Comparison of ENCODE assay signal across 10 mouse cellular contexts in the genomic region with DNA sequence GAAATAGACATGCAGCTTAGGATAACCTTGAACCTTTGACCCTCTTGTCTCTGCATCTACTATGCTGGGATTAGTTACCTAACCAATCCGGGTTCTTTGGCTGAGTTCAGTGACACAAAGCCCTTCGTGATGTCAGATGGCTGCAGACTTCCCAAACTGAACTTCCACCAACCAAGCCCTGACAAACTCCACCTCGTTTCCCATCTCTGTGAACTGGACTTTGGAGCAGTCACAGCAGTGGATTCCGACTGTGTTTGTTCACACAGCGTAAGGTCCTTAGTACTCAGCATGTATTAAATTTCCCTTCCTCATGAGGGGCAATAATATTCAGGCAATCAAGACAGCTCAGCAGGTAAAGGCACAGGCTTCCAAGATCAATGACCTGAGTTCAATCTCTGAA.
"Had no signal": no experiment of that assay in that cellular context is flagged by ENCODE, and none has a peak within 500 bp of the region (broad histone marks: within the 10 kb centered on the region; RNA-seq: fewer than 3 reads in every experiment).

No protein-coding gene starts in this region.

- H3K27ac ChIP-seq: hindbrain, embryonic 14.5 days; limb, embryonic 13.5 days; liver, embryonic 14.5 days; lung, embryonic 15.5 days; midbrain, embryonic 13.5 days; stomach, postnatal 0 days had no signal

- DNase-seq: kidney, postnatal 4 days; left cerebral cortex, postnatal 4 days; right cerebral cortex, postnatal 14 days; thymus, postnatal 4 days had no signal

- H3K9me3 ChIP-seq: limb, embryonic 13.5 days; lung, embryonic 15.5 days; midbrain, embryonic 13.5 days had no signal

- H3K27me3 ChIP-seq: limb, embryonic 13.5 days; lung, embryonic 15.5 days; midbrain, embryonic 13.5 days had no signal

- H3K9ac ChIP-seq: hindbrain, embryonic 14.5 days; limb, embryonic 13.5 days; liver, embryonic 14.5 days; lung, embryonic 15.5 days; midbrain, embryonic 13.5 days had no signal

- H3K4me3 ChIP-seq: limb, embryonic 13.5 days; lung, embryonic 15.5 days; midbrain, embryonic 13.5 days had no signal

- H3K36me3 ChIP-seq: limb, embryonic 13.5 days; lung, embryonic 15.5 days; midbrain, embryonic 13.5 days had no signal

- ATAC-seq: midbrain, embryonic 13.5 days had no signal

- H3K4me1 ChIP-seq: limb, embryonic 13.5 days; lung, embryonic 15.5 days; midbrain, embryonic 13.5 days had no signal

- H3K4me2 ChIP-seq: hindbrain, embryonic 14.5 days; limb, embryonic 13.5 days; lung, embryonic 15.5 days; midbrain, embryonic 13.5 days had no signal
